Mouse (Mus musculus) layer of hippocampus, adult 2 months (tissue): ENCODE measurements around the gene Olfr1338. TPM values are rescaled to one million over a fixed set of nuclear protein-coding genes. Genes with fewer than 3 reads are reported as not detected.
"Not testable (repeated sequence)": the region's sequence is repeated elsewhere in the genome, so short reads cannot be mapped to it uniquely, and the experiment has no call there.

Source experiments
- DNase-seq, 2 experiments: peaks; one replicate each; pipeline ENCODE4 v3.0.0; 2022; ENCODE audit warnings: low spot score in 2 of 2
- H3K27ac ChIP-seq: fragments of 200-600 bp; 2 replicates; pipeline ENCODE4 v1.8.1; 2022
- H3K4me3 ChIP-seq: fragments of 200-600 bp; 2 replicates; pipeline ENCODE4 v1.8.1; 2022; ENCODE audit warnings: mild to moderate bottlenecking
- CTCF ChIP-seq: fragments of 200-600 bp; conservative IDR thresholded peaks from 2 replicates; pipeline ENCODE4 v1.8.1; 2022; ENCODE audit warnings: antibody characterized with exemption, mild to moderate bottlenecking, moderate library complexity
- long read RNA-seq, 2 experiments: library from polyadenylated mRNA; stranded (forward); transcript quantifications; one replicate each; pipeline ENCODE4 v2.0.0; 2021; ENCODE audit warnings: borderline mapping rate in 2 of 2
- total RNA-seq, 2 experiments: library from RNA; stranded (reverse); gene quantifications; 2 replicates each; pipeline ENCODE4 v1.2.3; 2021

Olfr1338 gene
- not detected for total RNA-seq
- long read RNA-seq, experiment 1, result 0 reads
- long read RNA-seq, experiment 2, result 0 reads

DNA sequence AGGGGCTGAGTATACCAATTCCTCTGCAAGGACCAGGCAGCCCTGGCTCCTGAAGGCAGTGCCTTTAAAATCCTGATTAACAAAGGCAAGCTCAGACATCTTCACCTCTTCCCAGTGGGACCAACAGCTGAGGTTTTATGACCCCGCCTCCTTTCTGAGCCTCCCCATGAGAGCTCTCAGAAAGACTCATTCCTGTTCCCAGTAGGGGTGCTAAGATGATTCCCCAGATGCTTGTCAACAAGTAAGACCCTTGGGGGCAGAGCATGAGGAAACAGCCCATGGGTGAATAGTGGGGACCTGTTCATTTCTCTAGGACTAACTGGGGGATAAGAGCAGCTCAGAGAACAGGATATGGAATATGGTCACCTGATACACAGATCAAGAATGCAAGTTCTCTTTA, at the start of gene Olfr1338:
Gene Olfr1338, minus strand, starts transcription at position 101 of the 400 bp plus-strand sequence.
- DNase-seq, result no peak
- H3K27ac ChIP-seq, result no peak within 1 kb of the TSS
- TF ChIP-seq CTCF, result no peak
- H3K4me3 ChIP-seq, result no peak within 1 kb of the TSS

DNA sequence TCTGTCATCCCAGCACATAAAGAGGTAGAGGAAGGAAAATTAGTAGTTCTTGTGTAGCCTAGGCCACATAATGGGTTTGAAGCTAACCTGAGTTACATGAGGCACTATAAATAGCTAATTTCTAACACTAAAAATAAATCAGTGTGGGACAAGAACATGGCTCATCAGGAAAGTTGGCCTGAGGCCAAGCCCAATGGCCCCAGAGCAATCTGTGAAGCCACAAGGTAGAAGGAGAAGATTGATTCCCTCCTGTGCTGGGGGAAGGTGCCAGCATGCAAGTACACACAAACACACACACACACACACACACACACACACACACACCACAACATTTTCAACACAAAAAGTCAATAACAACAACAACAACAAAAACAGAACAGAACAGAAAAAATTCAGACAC, 34.3 kb upstream of the Olfr1338 start:
- H3K27ac ChIP-seq, result not testable (repeated sequence)

DNA sequence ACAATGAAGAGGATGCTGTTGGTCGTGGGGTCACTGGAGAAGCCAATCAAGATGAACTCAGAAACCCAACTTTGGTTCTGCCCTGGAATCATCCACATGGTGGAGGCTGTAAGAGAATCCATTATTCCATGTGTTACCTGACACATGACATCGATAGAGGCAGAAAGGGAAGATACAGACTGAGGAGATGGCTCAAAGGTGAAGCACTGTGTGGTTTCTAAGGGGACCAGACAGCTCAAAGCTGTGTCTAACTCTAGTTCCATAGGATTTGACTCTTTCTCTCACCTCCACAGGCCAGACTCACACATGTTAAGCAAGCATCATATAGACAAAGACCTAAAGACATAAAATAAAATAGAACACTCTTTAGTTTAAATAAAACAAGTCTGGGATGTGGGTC, 23.9 kb upstream of the Olfr1338 start, which contains the start of gene Olfr1337:
Gene Olfr1337, minus strand, starts transcription at position 101 of the 400 bp plus-strand sequence.
- DNase-seq, result no peak
- Histone ChIP-seq H3K4me3 (no peak within 1 kb of the TSS), H3K27ac (no peak within 1 kb of the TSS)
- no peak for TF ChIP-seq CTCF

More for the DNA sequence above, 34.3 kb upstream of the Olfr1338 start:
- not testable (repeated sequence) for H3K4me3 ChIP-seq, DNase-seq

DNA sequence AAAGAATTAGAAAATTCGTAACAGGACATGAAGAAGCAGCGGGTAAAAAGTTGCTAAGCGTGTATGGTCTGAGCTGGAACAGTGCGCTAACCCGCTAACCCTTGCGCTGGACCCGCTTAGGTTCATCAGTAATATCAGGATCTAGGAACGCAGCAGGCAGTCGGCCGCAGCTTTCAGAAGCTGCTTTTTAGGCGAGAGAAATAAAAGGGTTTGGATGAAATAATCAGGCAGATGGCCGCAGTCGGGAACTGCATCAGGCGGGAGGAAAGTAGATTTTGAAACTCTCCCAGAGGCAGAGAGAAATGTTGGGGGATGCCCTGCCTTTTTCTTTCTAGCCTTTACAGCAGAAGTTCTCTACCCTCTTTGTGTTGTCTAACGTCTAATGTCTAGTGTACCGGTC, 16.7 kb downstream of the Olfr1338 start:
- peak in 1 of 2 experiments; percentile 6 for DNase-seq
- Histone ChIP-seq H3K4me3 (no peak overlapping the region), H3K27ac (no peak overlapping the region)
- TF ChIP-seq CTCF, result no peak

DNA sequence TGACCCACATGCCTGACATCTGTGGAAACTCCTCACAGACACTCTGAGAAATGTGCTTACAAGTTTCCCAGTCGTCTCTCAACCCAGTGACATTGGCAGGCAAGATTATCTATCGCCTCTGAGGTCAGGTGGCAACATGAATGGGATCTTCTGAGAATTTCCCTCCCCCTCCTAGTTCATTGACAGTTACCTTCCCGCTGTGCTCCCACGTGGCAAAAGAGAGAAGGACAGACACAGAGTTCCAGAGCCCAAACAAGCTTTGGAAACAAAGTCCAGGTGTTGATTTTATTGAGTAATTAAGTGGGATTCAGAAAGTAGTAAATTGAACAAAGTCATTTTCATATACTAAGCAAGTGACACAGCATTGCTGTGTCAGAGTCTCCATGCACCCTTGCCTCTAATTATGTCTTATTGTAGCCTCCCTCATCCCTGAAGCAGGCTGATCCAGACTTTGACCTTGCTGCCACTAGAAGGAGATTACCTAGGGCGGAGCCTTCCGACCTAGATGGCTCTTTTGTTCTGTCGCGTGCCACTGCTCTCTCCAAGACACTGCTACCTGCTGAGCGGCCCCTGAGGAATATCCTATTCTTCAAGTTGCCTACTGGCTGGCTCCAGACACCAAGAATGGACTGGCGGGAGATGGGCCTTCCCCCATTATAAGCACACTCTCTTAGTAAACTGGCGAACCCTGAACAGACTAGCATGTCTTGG, 17.4 kb downstream of the Olfr1338 start:
- Histone ChIP-seq H3K27ac (no peak overlapping the region), H3K4me3 (no peak overlapping the region)
- TF ChIP-seq CTCF, result no peak
- no peak for DNase-seq

DNA sequence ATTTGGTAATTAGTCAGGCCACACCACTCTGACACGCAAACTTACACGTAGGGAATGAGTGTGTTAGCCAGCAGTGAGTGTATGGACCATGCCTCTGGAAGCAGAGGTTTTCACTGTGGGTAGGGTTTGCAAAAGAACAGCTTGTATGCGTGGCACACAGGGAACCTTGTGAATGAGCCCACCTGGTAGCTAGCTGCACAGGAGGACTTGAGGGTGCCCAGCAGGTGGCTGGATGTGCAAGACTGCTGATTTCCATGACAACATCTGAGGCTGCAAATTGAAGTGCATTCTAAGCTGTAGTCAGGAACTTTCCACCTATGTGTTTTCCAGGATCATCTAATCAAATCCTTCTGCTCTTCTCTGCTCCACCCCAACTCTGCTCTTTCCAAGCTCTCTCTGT, 19.0 kb downstream of the Olfr1338 start:
- Histone ChIP-seq H3K4me3 (no peak overlapping the region), H3K27ac (no peak overlapping the region)
- TF ChIP-seq CTCF, result no peak
- DNase-seq, result no peak

DNA sequence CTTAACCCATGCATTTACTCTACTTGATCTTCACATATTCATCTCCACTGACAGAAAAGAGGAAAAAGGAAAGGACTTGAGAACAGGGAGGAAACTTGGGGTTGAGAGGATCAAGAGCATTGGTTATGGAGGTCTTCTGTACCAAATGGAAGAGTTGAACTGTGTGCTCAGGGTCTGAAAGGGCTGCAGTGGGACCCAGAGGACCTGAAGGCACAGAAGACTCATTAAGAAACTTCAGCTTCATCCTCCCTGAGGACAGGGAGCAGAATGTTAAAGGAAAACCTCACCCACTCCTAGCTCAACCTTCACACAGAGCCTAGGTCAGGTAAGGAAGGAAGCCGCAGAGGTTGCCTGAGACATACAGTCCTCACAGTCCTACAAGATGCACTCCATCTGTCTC, 26.7 kb downstream of the Olfr1338 start, which contains the start of gene Olfr1339:
Gene Olfr1339, plus strand, starts transcription at position 301 of the 400 bp plus-strand sequence.
- H3K4me3 ChIP-seq, result no peak within 1 kb of the TSS
- H3K27ac ChIP-seq, result no peak within 1 kb of the TSS
- TF ChIP-seq CTCF, result no peak
- DNase-seq, result no peak

DNA sequence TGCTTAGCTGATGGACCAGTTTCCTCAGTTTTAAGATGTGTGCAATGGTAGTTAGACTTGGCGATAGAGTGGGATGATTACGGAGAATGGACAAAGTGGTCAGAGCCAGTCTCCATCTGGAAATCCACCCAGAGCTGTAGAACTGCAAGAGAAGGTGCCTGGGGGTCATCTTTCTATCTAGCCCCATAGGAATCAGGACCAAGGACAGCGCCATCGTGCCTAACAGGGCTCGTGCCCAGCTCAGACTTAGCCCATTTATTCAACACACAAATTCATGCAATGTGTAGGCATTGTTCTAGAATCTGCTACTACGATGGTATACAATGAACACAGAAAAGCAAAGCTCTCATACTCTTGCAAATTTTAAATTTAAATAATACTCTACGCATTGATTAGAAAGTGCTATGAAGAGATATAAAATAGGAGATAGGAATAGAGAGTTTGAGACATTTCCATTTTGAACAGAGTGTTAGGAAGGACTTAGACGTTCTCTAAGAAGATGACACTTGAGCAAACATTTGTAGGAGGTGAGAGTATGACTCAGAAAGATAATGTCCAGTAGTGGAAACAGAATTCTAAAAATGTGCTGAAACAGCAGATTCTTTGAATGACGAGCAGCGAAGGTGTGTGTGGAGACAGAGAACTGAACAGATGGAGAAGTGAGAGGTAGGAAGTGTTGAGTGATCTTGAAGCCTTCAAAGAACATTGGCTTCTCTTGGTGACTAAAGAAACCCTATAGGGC, 36.6 kb downstream of the Olfr1338 start:
- H3K27ac ChIP-seq, result no peak overlapping the region
- TF ChIP-seq CTCF, result no peak
- DNase-seq, result no peak

DNA sequence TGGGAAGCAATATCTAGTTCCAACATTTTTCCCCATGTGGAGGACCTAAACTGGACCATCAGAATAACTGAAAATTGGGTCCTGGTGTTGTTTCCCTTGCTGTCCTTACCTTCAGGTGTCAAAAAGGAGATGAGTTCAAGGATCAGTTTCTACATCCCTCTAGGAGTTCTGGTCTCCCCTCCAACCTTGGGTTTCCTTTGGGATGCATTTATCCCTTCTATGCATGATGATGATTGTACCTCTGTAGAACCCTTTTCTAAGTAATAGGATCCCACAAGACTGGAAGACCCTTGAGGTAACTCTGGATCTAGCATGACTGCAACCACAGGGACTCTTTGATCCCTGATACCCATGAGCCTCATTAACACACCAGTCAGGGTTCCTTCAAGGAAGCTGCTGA, 38.7 kb downstream of the Olfr1338 start, which contains the start of gene Olfr1340:
Gene Olfr1340, plus strand, starts transcription at position 301 of the 400 bp plus-strand sequence.
- TF ChIP-seq CTCF, result no peak

More for the DNA sequence above, 36.6 kb downstream of the Olfr1338 start:
- H3K4me3 ChIP-seq, result no peak overlapping the region

DNA sequence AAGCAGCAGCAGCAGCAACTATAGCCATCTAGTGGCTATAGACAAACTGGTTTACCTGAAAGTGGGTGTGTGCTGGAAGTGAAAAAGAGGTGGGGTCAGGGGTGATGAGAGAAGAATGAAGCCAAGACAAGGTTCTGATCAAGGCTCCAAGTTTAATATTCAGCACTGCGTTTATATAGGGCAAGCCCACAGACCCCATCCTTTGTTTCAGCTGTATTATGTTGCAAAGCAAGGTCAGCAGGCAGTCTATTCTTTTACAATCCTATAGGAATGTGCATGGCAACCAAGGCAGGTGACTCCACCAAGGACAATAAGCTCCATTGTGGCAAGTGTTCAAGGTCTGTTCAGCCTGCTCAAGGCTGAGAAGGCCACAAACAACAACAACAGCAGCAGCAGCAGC, 46.9 kb downstream of the Olfr1338 start:
- TF ChIP-seq CTCF, result no peak
- no peak for DNase-seq
- no peak overlapping the region for H3K27ac ChIP-seq
- no peak overlapping the region for H3K4me3 ChIP-seq

More for the DNA sequence above, 38.7 kb downstream of the Olfr1338 start, which contains the start of gene Olfr1340:
- H3K4me3 ChIP-seq, result no peak within 1 kb of the TSS
- DNase-seq, result no peak
- no peak within 1 kb of the TSS for H3K27ac ChIP-seq

DNA sequence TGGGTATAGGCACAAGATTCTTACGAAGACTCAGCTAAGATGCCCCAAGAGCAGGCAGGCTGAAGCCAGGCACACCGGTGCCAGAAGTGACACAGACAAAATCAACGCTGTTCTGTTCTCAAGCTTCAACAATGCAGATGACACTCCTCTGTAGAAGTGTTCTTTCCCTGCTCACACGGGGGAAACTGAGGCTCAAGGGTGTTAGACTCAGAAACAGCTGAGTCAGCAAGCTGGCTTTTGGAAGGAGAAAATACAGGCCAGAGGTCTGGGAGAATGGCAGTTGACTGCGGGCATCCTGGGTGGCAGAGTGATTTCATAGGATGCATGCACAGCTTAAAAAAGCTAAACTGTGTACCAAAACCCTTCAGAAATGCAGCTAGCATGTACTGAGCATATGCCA, 50.5 kb downstream of the Olfr1338 start:
- DNase-seq, result no peak
- Histone ChIP-seq H3K4me3 (no peak overlapping the region), H3K27ac (no peak overlapping the region)
- no peak for TF ChIP-seq CTCF

DNA sequence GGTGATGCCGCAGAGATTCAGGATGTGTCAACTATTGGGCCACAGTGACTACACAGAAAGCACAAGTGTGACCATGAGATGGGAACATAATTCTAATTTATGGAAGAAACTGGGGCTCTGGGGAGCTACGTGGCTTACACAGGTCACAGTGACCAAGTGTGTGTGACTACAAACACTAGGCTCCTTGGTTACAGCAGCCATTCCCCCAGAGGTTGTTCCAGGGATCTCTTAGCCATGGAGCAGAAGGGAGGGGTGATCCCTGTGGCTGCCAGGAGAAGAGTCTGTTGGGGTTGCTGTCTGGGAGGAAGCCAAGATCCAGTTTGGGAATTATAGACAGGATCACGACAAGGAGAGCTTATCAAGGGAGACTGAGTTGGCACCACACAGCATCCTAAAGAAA, 55.3 kb downstream of the Olfr1338 start, which contains the start of gene Olfr1341:
Gene Olfr1341, plus strand, starts transcription at position 301 of the 400 bp plus-strand sequence.
- no peak for TF ChIP-seq CTCF
- DNase-seq, result no peak
- no peak within 1 kb of the TSS for H3K27ac ChIP-seq
- no peak within 1 kb of the TSS for H3K4me3 ChIP-seq

Other genes with a start within 250 kb of the Olfr1338 start
- gene 2610528J11Rik, start 231.7 kb downstream of the Olfr1338 start, total RNA-seq, result not detected
- 1 to 10 TPM; 5.7 to 6.1 TPM for gene Tmem125, start 214.7 kb downstream of the Olfr1338 start, total RNA-seq
- under 1 TPM; 0.56 to 0.72 TPM for gene Cfap57, start 138.0 kb downstream of the Olfr1338 start, total RNA-seq
- 10 to 100 TPM; 56.5 to 58.8 TPM for gene Ebna1bp2, start 137.9 kb downstream of the Olfr1338 start, total RNA-seq
- not detected for gene Olfr62, start 99.8 kb downstream of the Olfr1338 start, total RNA-seq
- not detected for gene Olfr1342, start 66.0 kb downstream of the Olfr1338 start, total RNA-seq
- not detected for gene Olfr1341, start 55.2 kb downstream of the Olfr1338 start, total RNA-seq
- not detected for gene Olfr1340, start 38.6 kb downstream of the Olfr1338 start, total RNA-seq
- gene Olfr1339, start 26.6 kb downstream of the Olfr1338 start, total RNA-seq, result not detected
- gene Olfr1337, start 23.8 kb upstream of the Olfr1338 start, total RNA-seq, result not detected
- gene Olfr1335, start 51.2 kb upstream of the Olfr1338 start, total RNA-seq, result not detected
- gene Olfr1333, start 77.5 kb upstream of the Olfr1338 start, total RNA-seq, result not detected
- gene Olfr1331, start 105.9 kb upstream of the Olfr1338 start, total RNA-seq, result not detected
- gene Olfr1330, start 129.9 kb upstream of the Olfr1338 start, total RNA-seq, result not detected
- not detected for gene Olfr1329, start 158.7 kb upstream of the Olfr1338 start, total RNA-seq
- not detected for gene Olfr1328, start 179.9 kb upstream of the Olfr1338 start, total RNA-seq
- under 1 TPM; 0.51 to 0.79 TPM for gene Lao1, start 202.8 kb upstream of the Olfr1338 start, total RNA-seq